Mouse (Mus musculus): ENCODE results near the gene Tex21.

Tex21 gene

GRCm38 (mm10) chr12:76195912-76196708, 50.4 kb downstream of the Tex21 start:
- DNase-seq (ENCODE audit: extremely low spot score, low spot score) = peak; percentile 79

DNA sequence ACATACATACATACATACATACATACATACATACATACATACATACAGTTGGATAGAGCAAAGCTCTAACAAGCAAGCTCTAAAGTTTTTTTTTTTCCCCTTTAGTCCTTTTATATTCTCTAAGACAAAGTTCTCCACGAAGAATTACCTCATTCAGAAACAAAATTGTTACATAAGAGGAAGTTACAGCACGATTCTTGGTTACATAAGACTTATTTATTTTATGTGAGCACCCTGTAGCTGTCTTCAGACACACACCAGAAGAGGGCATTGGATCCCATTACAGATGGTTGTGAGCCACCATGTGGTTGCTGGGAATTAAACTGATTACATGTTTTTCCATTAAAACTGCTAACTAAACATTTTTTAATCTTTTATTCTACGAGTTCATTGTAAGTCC, 52.0 kb downstream of the Tex21 start:
- no peak for DNase-seq (ENCODE audit: extremely low spot score, low spot score)

GRCm38 (mm10) chr12:76190940-76191339, 55.6 kb downstream of the Tex21 start:
- peak; percentile 33 for DNase-seq (ENCODE audit: extremely low spot score, low spot score)

GRCm38 (mm10) chr12:76187849-76188248, 58.7 kb downstream of the Tex21 start:
- peak; percentile 26 for DNase-seq (ENCODE audit: extremely low spot score, low spot score)

GRCm38 (mm10) chr12:76186473-76186872, 60.1 kb downstream of the Tex21 start:
- no peak for DNase-seq (ENCODE audit: extremely low spot score, low spot score)

GRCm38 (mm10) chr12:76185167-76185816, 61.3 kb downstream of the Tex21 start:
- no peak for DNase-seq (ENCODE audit: extremely low spot score, low spot score)

GRCm38 (mm10) chr12:76184271-76184670, 62.3 kb downstream of the Tex21 start:
- no peak for DNase-seq (ENCODE audit: extremely low spot score, low spot score)

DNA sequence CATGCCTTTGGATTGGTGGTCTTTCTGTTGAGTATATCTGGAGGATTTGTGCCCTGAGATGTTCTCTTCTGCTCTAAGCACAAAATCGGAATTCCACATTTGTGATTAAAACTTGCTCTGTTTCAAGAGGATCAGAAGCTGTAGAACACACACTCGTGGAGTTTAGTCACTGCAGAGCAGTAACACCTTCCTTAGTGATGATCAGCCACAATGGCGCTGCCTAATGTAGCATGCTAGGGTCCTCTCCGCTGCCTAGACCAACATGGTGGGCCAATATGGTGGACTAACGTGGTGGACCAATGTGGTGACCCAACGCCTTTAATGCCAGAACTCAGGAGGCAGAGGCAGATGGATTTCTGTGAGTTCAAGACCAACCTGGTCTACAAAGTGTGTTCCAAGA, 63.7 kb downstream of the Tex21 start:
- no peak for DNase-seq (ENCODE audit: extremely low spot score, low spot score)

DNA sequence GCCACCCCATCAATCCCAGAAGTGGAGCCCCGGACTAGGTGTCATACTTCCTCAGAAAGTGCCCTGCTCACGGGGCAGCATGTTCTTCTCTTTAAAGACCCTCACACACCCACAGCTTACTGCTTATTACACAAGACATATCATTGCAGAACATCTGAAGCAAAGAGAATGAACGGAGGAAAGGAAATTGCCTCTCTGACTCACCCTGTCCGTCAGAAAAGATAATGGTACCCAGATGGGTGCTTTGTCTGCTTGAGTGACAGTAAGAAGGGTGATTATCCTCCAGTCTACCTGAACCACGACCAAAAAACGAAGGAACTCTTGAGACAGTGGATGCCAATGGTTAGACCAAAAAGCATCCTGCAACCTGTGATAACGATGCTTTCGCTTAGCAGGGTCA, 65.1 kb downstream of the Tex21 start:
- DNase-seq (ENCODE audit: extremely low spot score, low spot score) = no peak

DNA sequence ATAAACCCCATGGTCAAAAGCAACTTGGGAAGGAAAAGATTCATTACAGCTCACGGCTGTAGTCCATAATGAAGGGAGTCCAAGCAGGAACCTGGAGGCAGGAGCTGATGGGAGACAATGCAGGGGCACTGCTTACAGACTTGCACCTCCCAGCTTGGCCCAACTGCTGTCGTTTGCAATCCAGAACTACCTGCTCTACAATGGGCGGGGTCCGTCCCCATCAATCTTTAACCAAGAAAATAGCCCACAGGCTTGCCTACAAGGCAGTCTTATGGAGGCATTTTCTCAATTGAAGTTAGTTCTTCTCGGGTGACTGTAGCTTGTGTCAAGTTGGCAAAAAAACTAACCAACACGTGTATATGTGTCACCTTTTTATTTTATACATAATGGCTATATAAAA, 66.1 kb downstream of the Tex21 start:
- DNase-seq (ENCODE audit: extremely low spot score, low spot score) = no peak

DNA sequence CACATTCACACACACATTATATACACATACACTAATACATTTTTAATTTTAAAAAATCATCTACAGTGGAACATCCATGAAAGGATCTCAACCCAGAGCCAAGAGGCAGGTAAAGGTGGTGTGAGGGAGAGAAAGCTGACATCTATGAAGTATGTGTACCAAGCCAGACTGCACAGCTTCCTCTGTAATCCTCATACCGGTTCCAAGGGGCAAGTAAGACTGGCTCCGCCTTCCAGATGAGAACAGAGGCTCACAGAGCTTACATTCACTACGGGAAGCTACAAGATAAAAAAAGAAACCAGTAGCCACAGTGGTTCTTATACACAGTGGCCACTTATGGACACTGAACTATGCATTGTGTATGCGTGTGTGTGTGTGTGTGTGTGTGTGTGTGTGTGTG, 67.0 kb downstream of the Tex21 start:
- no peak for DNase-seq (ENCODE audit: extremely low spot score, low spot score)

- DNase-seq (ENCODE audit: extremely low spot score, low spot score) = no peak
These were observed 67.5 kb downstream of the Tex21 start for GRCm38 (mm10) chr12:76179051-76179450.

GRCm38 (mm10) chr12:76177864-76178518, 68.6 kb downstream of the Tex21 start:
- DNase-seq (ENCODE audit: extremely low spot score, low spot score) = peak; percentile 76

GRCm38 (mm10) chr12:76177000-76177863, 69.3 kb downstream of the Tex21 start, which contains the start of gene Esr2:
Esr2 (minus strand) TSS chr12:76177259.
- peak; percentile 69 for DNase-seq (ENCODE audit: extremely low spot score, low spot score)

DNA sequence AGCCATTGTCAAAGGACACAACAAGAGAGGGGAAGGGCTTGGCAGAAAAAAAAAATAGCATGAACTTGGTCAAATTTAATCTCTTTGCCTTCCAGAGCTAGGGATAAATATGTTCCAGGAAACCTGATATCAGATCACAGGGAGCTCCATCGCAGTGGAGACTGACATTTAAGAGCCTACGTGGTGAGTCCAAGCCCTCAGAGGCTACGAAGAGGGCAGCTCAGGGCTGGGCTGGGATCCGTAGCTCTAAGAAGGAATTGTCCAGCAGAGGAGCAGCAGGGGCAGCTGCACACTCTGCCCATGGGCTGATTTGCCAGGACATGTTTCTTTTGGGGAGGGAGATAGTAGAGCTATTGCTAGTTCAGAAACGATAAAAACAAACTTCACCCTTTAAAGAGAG, 80.9 kb downstream of the Tex21 start:
- DNase-seq (ENCODE audit: extremely low spot score, low spot score) = no peak

GRCm38 (mm10) chr12:76152389-76152788, 94.2 kb downstream of the Tex21 start:
- DNase-seq (ENCODE audit: extremely low spot score, low spot score) = peak; percentile 26
